Mouse (Mus musculus): ENCODE results near the gene Pxylp1. TPM values are rescaled to one million over a fixed set of nuclear protein-coding genes. Genes with fewer than 3 reads are reported as not detected.
A peak's percentile ranks its signal among the peaks of the same experiment; 100 is the strongest.

The Pxylp1 gene
- polyA plus RNA-seq, 1 experiment from 2014 or later = 34.7 TPM

DNA sequence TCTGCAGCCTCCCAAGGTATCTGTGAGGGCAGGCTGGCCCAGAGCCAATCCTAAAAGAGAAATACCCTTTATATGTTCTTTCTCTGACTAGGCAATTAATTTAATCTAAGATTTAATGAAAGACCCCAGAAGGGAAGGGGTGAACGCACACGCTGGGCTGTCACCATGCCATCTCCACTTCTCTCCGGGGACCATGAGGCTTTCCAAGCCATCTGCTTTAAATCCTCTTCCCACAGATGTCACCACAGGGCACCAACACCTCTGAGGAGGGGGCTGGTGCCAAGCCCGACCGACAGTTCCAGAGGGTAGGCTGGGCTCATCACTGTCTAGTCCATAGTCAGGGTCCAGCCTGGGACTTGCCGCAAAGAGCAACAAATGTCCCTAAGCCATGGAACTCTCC is 4.5 kb downstream of the Pxylp1 start:
- Histone ChIP-seq H3K9ac (ENCODE audit: low read depth, low read length) (no peak overlapping the region), H3K4me3 (ENCODE audit: low read depth, low read length) (peak overlapping the region; percentile 57), H3K27me3 (replicated peaks; ENCODE audit: control insufficient read depth, insufficient read depth, low read length) (no peaks in the 10 kb centered on the region), H3K36me3 (ENCODE audit: control insufficient read depth, insufficient read depth, low read length) (no peaks in the 10 kb centered on the region), H3K27ac (replicated peaks; ENCODE audit: low read depth, low read length) (no peak overlapping the region), H3K4me2 (ENCODE audit: low read depth, low read length) (peak overlapping the region; percentile 95), H3K4me1 (ENCODE audit: control insufficient read depth, insufficient read depth, low read length) (peaks cover 9% of the 10 kb centered on the region; the same call in 1 of the 2 replicates), H3K9me3 (ENCODE audit: control insufficient read depth, low read length) (no peaks in the 10 kb centered on the region)
- 20% methylated on average over 6 of the region's 6 CpGs for WGBS
- peak; percentile 23 for ATAC-seq (ENCODE audit: low read depth)
- DNase-seq (ENCODE audit: low spot score) = no peak

- Histone ChIP-seq H3K4me2 (ENCODE audit: low read depth, low read length) (peak overlapping the region; percentile 95), H3K9ac (ENCODE audit: low read depth, low read length) (no peak overlapping the region), H3K4me1 (ENCODE audit: control insufficient read depth, insufficient read depth, low read length) (peaks cover 9% of the 10 kb centered on the region; the same call in 1 of the 2 replicates), H3K27ac (replicated peaks; ENCODE audit: low read depth, low read length) (no peak overlapping the region), H3K27me3 (replicated peaks; ENCODE audit: control insufficient read depth, insufficient read depth, low read length) (no peaks in the 10 kb centered on the region), H3K4me3 (ENCODE audit: low read depth, low read length) (no peak overlapping the region), H3K9me3 (ENCODE audit: control insufficient read depth, low read length) (no peaks in the 10 kb centered on the region), H3K36me3 (ENCODE audit: control insufficient read depth, insufficient read depth, low read length) (no peaks in the 10 kb centered on the region)
- no peak for ATAC-seq (ENCODE audit: low read depth)
- DNase-seq (ENCODE audit: low spot score) = no peak
Measured at GRCm38 (mm10) chr9:96887492-96887891, 5.0 kb downstream of the Pxylp1 start.

DNA sequence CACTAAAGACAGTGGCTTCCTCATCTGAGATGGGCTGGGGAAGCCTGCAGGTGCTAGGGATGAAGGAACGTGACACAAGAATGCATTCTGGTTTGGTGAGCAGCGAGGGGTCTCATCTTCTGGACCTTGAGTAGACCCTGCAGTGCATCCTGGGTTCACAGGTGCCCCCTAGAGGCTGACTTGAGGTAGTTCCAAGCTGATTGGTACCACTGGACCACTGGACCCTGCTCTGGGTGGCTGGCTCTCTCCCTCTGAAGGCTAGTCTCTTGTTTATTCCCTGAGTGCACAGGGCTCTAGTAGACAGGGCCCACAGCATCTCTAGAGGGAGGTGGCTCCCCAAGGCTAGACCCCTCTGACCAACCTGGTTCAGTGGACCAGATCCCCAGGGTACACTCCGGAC is 6.7 kb downstream of the Pxylp1 start:
- no peaks in the 10 kb centered on the region for H3K27me3 ChIP-seq (replicated peaks; ENCODE audit: control insufficient read depth, insufficient read depth, low read length)
- peaks cover 9% of the 10 kb centered on the region; the same call in 1 of the 2 replicates for H3K4me1 ChIP-seq (ENCODE audit: control insufficient read depth, insufficient read depth, low read length)
- 57% methylated on average over 3 of the region's 3 CpGs for WGBS
- ATAC-seq (ENCODE audit: low read depth) (no peak), DNase-seq (ENCODE audit: low spot score) (no peak)
- H3K9ac ChIP-seq (ENCODE audit: low read depth, low read length) = no peak overlapping the region
- no peaks in the 10 kb centered on the region for H3K36me3 ChIP-seq (ENCODE audit: control insufficient read depth, insufficient read depth, low read length)
- H3K27ac ChIP-seq (replicated peaks; ENCODE audit: low read depth, low read length) = no peak overlapping the region
- no peak overlapping the region for H3K4me2 ChIP-seq (ENCODE audit: low read depth, low read length)
- no peaks in the 10 kb centered on the region for H3K9me3 ChIP-seq (ENCODE audit: control insufficient read depth, low read length)
- no peak overlapping the region for H3K4me3 ChIP-seq (ENCODE audit: low read depth, low read length)

DNA sequence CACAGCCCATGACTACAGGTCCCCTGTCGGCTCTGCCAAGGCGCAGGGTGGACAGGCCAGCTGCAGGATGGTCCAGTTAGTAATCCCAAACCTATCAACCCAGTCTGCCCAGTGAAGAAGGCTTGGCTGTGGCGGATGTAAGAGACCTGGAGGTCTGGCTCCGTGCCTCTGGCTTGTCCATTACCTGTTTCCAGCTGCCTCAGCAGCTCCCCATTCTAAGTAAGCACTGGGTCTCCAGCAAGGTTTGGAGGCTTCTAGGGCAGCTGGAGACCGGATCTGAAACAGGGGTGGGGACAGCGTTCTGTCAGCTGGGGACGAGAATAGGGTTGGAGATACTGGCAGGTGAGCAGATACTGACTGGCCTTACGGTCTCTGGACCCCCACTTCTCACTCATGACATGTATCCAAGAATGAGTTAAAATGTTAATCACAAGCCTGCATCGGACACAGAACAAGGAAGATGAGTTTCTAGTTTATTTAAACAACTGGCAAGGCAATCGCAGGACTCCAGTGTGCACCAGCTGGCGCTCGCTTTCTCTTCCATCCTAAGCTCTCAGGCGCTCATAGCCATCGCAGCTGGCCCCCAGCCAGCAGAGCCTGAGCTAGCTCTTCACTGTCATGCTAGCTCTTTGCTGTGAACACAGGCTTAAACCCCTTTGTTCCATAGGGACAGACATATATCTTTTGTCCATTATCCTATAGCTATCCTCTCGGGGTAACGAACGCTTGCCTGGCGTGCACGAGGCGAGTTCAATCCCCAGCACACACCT is 9.8 kb downstream of the Pxylp1 start:
- WGBS = 82% methylated on average over 20 of the region's 20 CpGs
- DNase-seq (ENCODE audit: low spot score) = peak; percentile 69

GRCm38 (mm10) chr9:96881901-96882300 is 10.6 kb downstream of the Pxylp1 start:
- Histone ChIP-seq H3K27me3 (replicated peaks; ENCODE audit: control insufficient read depth, insufficient read depth, low read length) (no peaks in the 10 kb centered on the region), H3K9me3 (ENCODE audit: control insufficient read depth, low read length) (no peaks in the 10 kb centered on the region), H3K4me1 (ENCODE audit: control insufficient read depth, insufficient read depth, low read length) (0 out of 2 replicates have a peak, but pooled peaks cover 4% of the 10 kb centered on the region), H3K36me3 (ENCODE audit: control insufficient read depth, insufficient read depth, low read length) (no peaks in the 10 kb centered on the region), H3K4me2 (ENCODE audit: low read depth, low read length) (no peak overlapping the region), H3K9ac (ENCODE audit: low read depth, low read length) (no peak overlapping the region), H3K27ac (replicated peaks; ENCODE audit: low read depth, low read length) (no peak overlapping the region), H3K4me3 (ENCODE audit: low read depth, low read length) (no peak overlapping the region)
- ATAC-seq (ENCODE audit: low read depth) (no peak), DNase-seq (ENCODE audit: low spot score) (no peak)
- 79% methylated on average over 6 of the region's 6 CpGs for WGBS

More for the DNA sequence above, 9.8 kb downstream of the Pxylp1 start:
- H3K4me1 ChIP-seq (ENCODE audit: control insufficient read depth, insufficient read depth, low read length) = 0 out of 2 replicates have a peak, but pooled peaks cover 4% of the 10 kb centered on the region
- H3K36me3 ChIP-seq (ENCODE audit: control insufficient read depth, insufficient read depth, low read length) = no peaks in the 10 kb centered on the region
- H3K9ac ChIP-seq (ENCODE audit: low read depth, low read length) = no peak overlapping the region
- ATAC-seq (ENCODE audit: low read depth) = no peak
- no peaks in the 10 kb centered on the region for H3K9me3 ChIP-seq (ENCODE audit: control insufficient read depth, low read length)
- no peak overlapping the region for H3K27ac ChIP-seq (replicated peaks; ENCODE audit: low read depth, low read length)
- H3K4me3 ChIP-seq (ENCODE audit: low read depth, low read length) = no peak overlapping the region
- no peak overlapping the region for H3K4me2 ChIP-seq (ENCODE audit: low read depth, low read length)
- H3K27me3 ChIP-seq (replicated peaks; ENCODE audit: control insufficient read depth, insufficient read depth, low read length) = no peaks in the 10 kb centered on the region

DNA sequence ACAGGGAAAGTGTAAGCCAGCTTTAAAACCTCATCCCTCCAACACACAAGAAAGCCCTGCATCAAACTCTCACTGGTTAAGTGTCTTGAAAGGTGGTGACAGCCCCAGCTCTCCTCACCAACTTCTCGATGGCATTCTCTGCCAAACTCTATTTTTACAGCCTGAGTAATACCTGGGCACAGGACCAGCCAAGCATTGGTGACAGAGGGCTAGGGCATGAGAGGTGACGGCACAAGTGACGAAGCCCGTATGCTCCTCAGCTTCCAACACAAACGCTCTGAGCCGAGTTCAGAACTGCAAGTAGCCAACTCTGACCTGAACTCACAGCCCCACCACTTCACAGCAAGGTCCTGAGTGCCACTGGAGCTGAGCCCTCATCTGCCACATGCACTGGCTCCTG is 13.4 kb downstream of the Pxylp1 start:
- DNase-seq (ENCODE audit: low spot score) = no peak
- no peaks in the 10 kb centered on the region for H3K36me3 ChIP-seq (ENCODE audit: control insufficient read depth, insufficient read depth, low read length)
- peaks cover 9% of the 10 kb centered on the region; the same call in 1 of the 2 replicates for H3K4me1 ChIP-seq (ENCODE audit: control insufficient read depth, insufficient read depth, low read length)
- H3K27me3 ChIP-seq (replicated peaks; ENCODE audit: control insufficient read depth, insufficient read depth, low read length) = no peaks in the 10 kb centered on the region
- H3K4me2 ChIP-seq (ENCODE audit: low read depth, low read length) = no peak overlapping the region
- ATAC-seq (ENCODE audit: low read depth) = no peak
- no peak overlapping the region for H3K9ac ChIP-seq (ENCODE audit: low read depth, low read length)
- WGBS = 85% methylated on average over 6 of the region's 6 CpGs
- no peaks in the 10 kb centered on the region for H3K9me3 ChIP-seq (ENCODE audit: control insufficient read depth, low read length)
- H3K27ac ChIP-seq (replicated peaks; ENCODE audit: low read depth, low read length) = no peak overlapping the region
- H3K4me3 ChIP-seq (ENCODE audit: low read depth, low read length) = no peak overlapping the region

GRCm38 (mm10) chr9:96878464-96878863 is 14.0 kb downstream of the Pxylp1 start:
- Histone ChIP-seq H3K4me3 (ENCODE audit: low read depth, low read length) (no peak overlapping the region), H3K4me1 (ENCODE audit: control insufficient read depth, insufficient read depth, low read length) (peaks cover 7% of the 10 kb centered on the region; the same call in 1 of the 2 replicates), H3K4me2 (ENCODE audit: low read depth, low read length) (no peak overlapping the region), H3K9me3 (ENCODE audit: control insufficient read depth, low read length) (no peaks in the 10 kb centered on the region), H3K27me3 (replicated peaks; ENCODE audit: control insufficient read depth, insufficient read depth, low read length) (no peaks in the 10 kb centered on the region), H3K9ac (ENCODE audit: low read depth, low read length) (no peak overlapping the region), H3K27ac (replicated peaks; ENCODE audit: low read depth, low read length) (no peak overlapping the region), H3K36me3 (ENCODE audit: control insufficient read depth, insufficient read depth, low read length) (no peaks in the 10 kb centered on the region)
- ATAC-seq (ENCODE audit: low read depth) (no peak), DNase-seq (ENCODE audit: low spot score) (no peak)
- WGBS = 40% methylated on average over 4 of the region's 4 CpGs

- no peak for DNase-seq (ENCODE audit: low spot score)
- H3K4me3 ChIP-seq (ENCODE audit: low read depth, low read length) = no peak overlapping the region
- H3K4me2 ChIP-seq (ENCODE audit: low read depth, low read length) = no peak overlapping the region
- H3K4me1 ChIP-seq (ENCODE audit: control insufficient read depth, insufficient read depth, low read length) = peaks cover 5% of the 10 kb centered on the region; the same call in 1 of the 2 replicates
- ATAC-seq (ENCODE audit: low read depth) = no peak
- no peak overlapping the region for H3K9ac ChIP-seq (ENCODE audit: low read depth, low read length)
- no peak overlapping the region for H3K27ac ChIP-seq (replicated peaks; ENCODE audit: low read depth, low read length)
- no peaks in the 10 kb centered on the region for H3K27me3 ChIP-seq (replicated peaks; ENCODE audit: control insufficient read depth, insufficient read depth, low read length)
- 48% methylated on average over 4 of the region's 4 CpGs for WGBS
- peaks cover 11% of the 10 kb centered on the region for H3K9me3 ChIP-seq (ENCODE audit: control insufficient read depth, low read length)
- H3K36me3 ChIP-seq (ENCODE audit: control insufficient read depth, insufficient read depth, low read length) = no peaks in the 10 kb centered on the region
Measured at GRCm38 (mm10) chr9:96875704-96876103, 16.8 kb downstream of the Pxylp1 start.

DNA sequence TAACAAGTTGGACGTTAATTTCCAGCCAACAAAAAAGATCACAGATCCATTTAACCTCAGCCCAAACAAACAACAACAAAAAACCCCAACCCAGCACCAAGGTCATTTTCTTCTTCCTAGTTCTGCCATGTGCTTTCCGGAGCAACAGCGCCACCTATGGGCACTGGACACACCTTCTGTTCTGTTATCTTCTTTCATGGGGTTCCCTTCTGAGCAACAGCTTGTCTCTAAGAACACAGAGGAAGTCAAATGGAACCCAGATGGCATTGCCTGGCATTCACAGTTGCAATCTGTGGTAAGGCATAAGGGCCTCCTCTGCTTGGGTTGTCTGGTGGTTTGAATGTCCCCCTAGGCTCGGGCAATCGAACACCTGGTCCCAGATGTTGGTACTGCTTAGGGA is 19.4 kb downstream of the Pxylp1 start:
- H3K4me1 ChIP-seq (ENCODE audit: control insufficient read depth, insufficient read depth, low read length) = peaks cover 5% of the 10 kb centered on the region; the same call in 1 of the 2 replicates
- no peak overlapping the region for H3K4me3 ChIP-seq (ENCODE audit: low read depth, low read length)
- DNase-seq (ENCODE audit: low spot score) = no peak
- H3K27ac ChIP-seq (replicated peaks; ENCODE audit: low read depth, low read length) = no peak overlapping the region
- no peaks in the 10 kb centered on the region for H3K27me3 ChIP-seq (replicated peaks; ENCODE audit: control insufficient read depth, insufficient read depth, low read length)
- H3K4me2 ChIP-seq (ENCODE audit: low read depth, low read length) = no peak overlapping the region
- ATAC-seq (ENCODE audit: low read depth) = no peak
- no peak overlapping the region for H3K9ac ChIP-seq (ENCODE audit: low read depth, low read length)
- no peaks in the 10 kb centered on the region for H3K36me3 ChIP-seq (ENCODE audit: control insufficient read depth, insufficient read depth, low read length)
- peaks cover 11% of the 10 kb centered on the region for H3K9me3 ChIP-seq (ENCODE audit: control insufficient read depth, low read length)
- WGBS = 69% methylated on average over 5 of the region's 5 CpGs
